Mouse (Mus musculus) embryonic facial prominence, embryonic 15.5 days (tissue): ENCODE measurements around the gene Tiprl. TPM values are rescaled to one million over a fixed set of nuclear protein-coding genes. Genes with fewer than 3 reads are reported as not detected.

Experiments used
- ATAC-seq: fragments of 200-750 bp; cut with Nextera tagmentation; 2 replicates; pipeline ENCODE4 v1.8.0; 2017; ENCODE audit warnings: low read depth, moderate TSS enrichment; ENCODE audit not compliant: insufficient number of reproducible peaks, low FRiP score, low TSS enrichment
- H3K27ac ChIP-seq: fragments of 300-500 bp; sonication (generic); replicated peaks from 2 replicates; pipeline ENCODE4 v1.5.1; 2015; ENCODE audit warnings: mild to moderate bottlenecking, inconsistent platforms
- H3K27me3 ChIP-seq: fragments of 300-500 bp; sonication (generic); 2 replicates; pipeline ENCODE4 v1.6.1; 2015; ENCODE audit warnings: inconsistent platforms
- H3K36me3 ChIP-seq: fragments of 300-500 bp; sonication (generic); 2 replicates; pipeline ENCODE4 v1.6.1; 2015; ENCODE audit warnings: mild to moderate bottlenecking, inconsistent platforms
- H3K4me1 ChIP-seq: fragments of 300-500 bp; sonication (generic); 2 replicates; pipeline ENCODE4 v1.6.1; 2015; ENCODE audit warnings: inconsistent platforms
- H3K4me2 ChIP-seq: fragments of 300-500 bp; sonication (generic); replicated peaks from 2 replicates; pipeline ENCODE4 v1.6.1; 2015; ENCODE audit warnings: mild to moderate bottlenecking, inconsistent platforms
- H3K4me3 ChIP-seq: fragments of 300-500 bp; sonication (generic); replicated peaks from 2 replicates; pipeline ENCODE4 v1.5.1; 2015; ENCODE audit warnings: mild to moderate bottlenecking, inconsistent platforms
- H3K9ac ChIP-seq: fragments of 300-500 bp; sonication (generic); 2 replicates; pipeline ENCODE4 v1.6.1; 2015; ENCODE audit warnings: inconsistent platforms
- H3K9me3 ChIP-seq: fragments of 300-500 bp; sonication (generic); replicated peaks from 2 replicates; pipeline ENCODE4 v1.6.1; 2016; ENCODE audit warnings: inconsistent platforms
- WGBS: fragments of 180-500 bp; shearing (Covaris S2); methylation state at CpG from one replicate; pipeline ENCODE4 v1.1.7; 2015; 5-methylcytosine and 5-hydroxymethylcytosine counted together
- polyA plus RNA-seq: library from polyadenylated mRNA; unstranded; fragments of >200 nt; fragmentation: Nextera tagmentation; extraction: Ambion mirVana; gene quantifications from 2 replicates; pipeline ENCODE4 v1.2.1, GENCODE M21; 2015

Tiprl gene
- polyA plus RNA-seq, 1 experiment from 2014 or later, result 87.6 TPM

DNA sequence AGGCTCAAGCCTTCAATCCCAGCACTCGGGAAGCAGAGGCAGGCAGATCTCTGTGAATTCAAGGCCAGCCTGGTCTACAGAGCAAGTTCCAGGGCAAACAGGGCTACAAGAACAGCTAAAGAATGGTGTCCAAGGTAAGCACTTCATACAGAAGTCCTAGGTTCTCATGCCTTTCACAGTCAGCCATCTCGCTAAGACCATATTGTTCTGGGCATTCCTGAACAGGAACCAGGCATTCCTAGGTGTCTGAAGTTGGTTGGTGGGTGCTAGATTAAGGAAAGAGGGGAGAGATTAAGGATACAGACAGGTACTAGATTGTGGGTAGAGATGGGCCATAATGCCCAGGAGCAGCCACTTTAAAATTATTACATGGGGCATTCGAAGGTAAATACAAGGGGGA is 11.0 kb upstream of the Tiprl start:
- Histone ChIP-seq H3K27ac (no peak overlapping the region), H3K27me3 (no peaks in the 10 kb centered on the region), H3K9ac (no peak overlapping the region), H3K4me1 (0 out of 2 replicates have a peak, but pooled peaks cover 4% of the 10 kb centered on the region), H3K4me3 (no peak overlapping the region), H3K36me3 (no peaks in the 10 kb centered on the region), H3K4me2 (no peak overlapping the region), H3K9me3 (no peaks in the 10 kb centered on the region)
- no peak for ATAC-seq
- 87% methylated on average over 3 of the region's 3 CpGs for WGBS

DNA sequence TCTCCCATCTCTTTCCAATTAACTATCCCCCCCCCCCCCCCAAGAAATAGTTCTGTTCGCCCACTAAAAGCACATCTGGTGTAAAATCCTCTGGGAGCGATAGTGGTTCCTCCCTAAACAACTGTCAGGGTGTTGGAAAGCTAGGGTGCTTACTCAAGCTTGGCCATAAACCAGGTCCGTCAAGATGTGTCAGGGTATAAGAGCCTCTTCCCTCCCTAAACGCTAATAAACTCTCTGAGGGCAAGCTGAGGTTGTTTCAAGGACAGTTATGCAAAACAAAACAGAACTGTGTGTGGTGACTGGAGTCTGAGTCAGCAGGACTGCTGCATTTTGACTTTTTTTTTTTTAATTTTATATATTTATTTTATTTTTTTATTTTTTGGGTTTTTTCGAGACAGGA is 10.3 kb upstream of the Tiprl start:
- no peak for ATAC-seq
- 65% methylated on average over 5 of the region's 5 CpGs for WGBS

DNA sequence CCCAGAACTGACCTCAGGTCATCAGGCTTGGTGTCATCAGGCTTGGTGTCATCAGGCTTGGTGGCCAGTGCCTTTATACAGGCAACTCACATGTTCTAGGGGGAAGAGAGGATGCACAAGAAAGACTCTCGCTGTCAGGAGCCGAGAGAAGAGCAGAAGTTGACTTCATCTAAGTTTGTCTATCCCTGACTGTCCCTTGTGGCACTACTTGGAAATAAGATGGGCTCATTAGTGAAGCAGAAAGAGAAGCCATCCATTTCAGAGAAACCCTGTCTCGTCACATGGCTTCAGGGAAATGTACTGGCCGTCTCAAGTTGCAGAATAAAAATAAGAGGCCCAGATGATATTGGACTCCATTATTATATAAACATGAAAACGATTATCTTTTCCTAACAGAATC is 9.8 kb upstream of the Tiprl start:
- H3K9ac ChIP-seq, result no peak overlapping the region
- no peak overlapping the region for H3K4me2 ChIP-seq
- H3K36me3 ChIP-seq, result no peaks in the 10 kb centered on the region
- no peaks in the 10 kb centered on the region for H3K9me3 ChIP-seq
- H3K4me3 ChIP-seq, result no peak overlapping the region
- no peaks in the 10 kb centered on the region for H3K4me1 ChIP-seq
- no peak overlapping the region for H3K27ac ChIP-seq
- WGBS, result 60% methylated on average over 5 of the region's 5 CpGs
- H3K27me3 ChIP-seq, result no peaks in the 10 kb centered on the region
- no peak for ATAC-seq

More for the DNA sequence above, 10.3 kb upstream of the Tiprl start:
- H3K9ac ChIP-seq, result no peak overlapping the region
- no peaks in the 10 kb centered on the region for H3K9me3 ChIP-seq
- no peaks in the 10 kb centered on the region for H3K27me3 ChIP-seq
- no peak overlapping the region for H3K4me3 ChIP-seq
- H3K4me2 ChIP-seq, result no peak overlapping the region
- H3K36me3 ChIP-seq, result no peaks in the 10 kb centered on the region
- H3K27ac ChIP-seq, result no peak overlapping the region
- H3K4me1 ChIP-seq, result no peaks in the 10 kb centered on the region

DNA sequence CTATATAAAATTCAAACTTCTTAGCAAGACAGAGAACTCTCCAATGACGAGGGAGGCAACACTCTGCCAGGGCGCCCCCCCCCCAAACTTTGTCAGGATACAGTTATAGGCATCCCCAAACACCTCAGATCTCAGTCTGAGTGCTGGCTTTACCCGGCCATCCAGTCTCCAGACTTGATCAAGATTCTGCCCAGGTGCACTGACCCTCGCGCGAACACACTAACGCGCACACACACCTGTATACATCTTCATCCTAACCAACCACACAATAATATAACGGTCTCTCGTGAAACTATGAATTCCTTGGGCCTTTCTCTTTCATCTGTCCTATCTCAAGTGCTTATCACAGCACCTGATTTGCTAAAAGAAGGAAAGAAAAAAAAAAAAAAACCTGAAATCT is 950 bp downstream of the Tiprl start:
- Histone ChIP-seq H3K4me3 (peak overlapping the region; percentile 71), H3K27ac (no peak overlapping the region), H3K4me2 (peak overlapping the region; percentile 76), H3K4me1 (peaks cover 12% of the 10 kb centered on the region), H3K36me3 (no peaks in the 10 kb centered on the region), H3K27me3 (no peaks in the 10 kb centered on the region), H3K9ac (peak overlapping the region; percentile 46), H3K9me3 (no peaks in the 10 kb centered on the region)
- no peak for ATAC-seq
- 9% methylated on average over 10 of the region's 10 CpGs for WGBS

DNA sequence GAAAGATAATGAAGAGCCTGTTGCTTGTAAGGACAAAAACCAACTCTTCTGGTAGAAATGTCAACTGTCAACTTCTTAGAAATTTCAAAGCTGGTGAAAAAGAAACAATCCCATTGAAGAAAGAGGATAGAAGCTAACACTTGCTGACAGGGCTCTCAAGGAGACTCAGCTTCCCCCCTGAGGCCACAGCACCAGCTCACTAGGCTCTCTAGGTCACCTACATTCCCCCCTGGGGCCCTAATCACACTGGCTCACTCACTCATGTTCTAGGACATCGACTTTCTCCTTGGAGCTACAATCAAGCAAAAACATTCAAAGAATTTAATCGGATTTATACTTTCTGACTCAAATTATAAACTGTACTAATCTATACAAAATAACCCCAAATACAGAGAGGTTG is 3.0 kb downstream of the Tiprl start:
- H3K4me3 ChIP-seq, result no peak overlapping the region
- peaks cover 12% of the 10 kb centered on the region for H3K4me1 ChIP-seq
- ATAC-seq, result no peak
- H3K36me3 ChIP-seq, result no peaks in the 10 kb centered on the region
- H3K27me3 ChIP-seq, result no peaks in the 10 kb centered on the region
- no peak overlapping the region for H3K9ac ChIP-seq
- no peaks in the 10 kb centered on the region for H3K9me3 ChIP-seq
- WGBS, result 64% methylated on average over 2 of the region's 2 CpGs
- no peak overlapping the region for H3K4me2 ChIP-seq
- no peak overlapping the region for H3K27ac ChIP-seq

DNA sequence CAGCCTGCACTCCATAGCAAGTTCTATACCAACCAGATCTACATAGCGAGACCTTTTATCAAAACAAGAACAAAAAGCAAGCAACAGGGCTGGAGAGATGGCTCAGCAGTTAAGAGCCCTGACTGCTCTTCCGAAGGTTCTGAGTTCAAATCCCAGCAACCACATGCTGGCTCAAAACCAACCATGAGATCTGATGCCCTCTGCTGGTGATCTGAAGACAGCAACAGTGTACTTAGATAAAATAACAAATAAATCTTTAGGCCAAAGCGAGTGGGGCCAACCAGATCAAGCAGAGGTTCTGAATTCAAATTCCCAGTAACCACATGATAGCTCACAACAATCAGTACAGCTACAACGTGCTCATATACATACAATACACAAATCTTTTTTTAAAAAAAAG is 6.1 kb downstream of the Tiprl start:
- H3K4me1 ChIP-seq, result peaks cover 3% of the 10 kb centered on the region
- peaks cover 5% of the 10 kb centered on the region; the same call in 1 of the 2 replicates for H3K36me3 ChIP-seq
- H3K27ac ChIP-seq, result no peak overlapping the region
- H3K9ac ChIP-seq, result no peak overlapping the region
- no peak for ATAC-seq
- H3K27me3 ChIP-seq, result no peaks in the 10 kb centered on the region
- no peak overlapping the region for H3K4me2 ChIP-seq
- WGBS, result 96% methylated on average over 4 of the region's 4 CpGs
- H3K4me3 ChIP-seq, result no peak overlapping the region
- H3K9me3 ChIP-seq, result no peaks in the 10 kb centered on the region

DNA sequence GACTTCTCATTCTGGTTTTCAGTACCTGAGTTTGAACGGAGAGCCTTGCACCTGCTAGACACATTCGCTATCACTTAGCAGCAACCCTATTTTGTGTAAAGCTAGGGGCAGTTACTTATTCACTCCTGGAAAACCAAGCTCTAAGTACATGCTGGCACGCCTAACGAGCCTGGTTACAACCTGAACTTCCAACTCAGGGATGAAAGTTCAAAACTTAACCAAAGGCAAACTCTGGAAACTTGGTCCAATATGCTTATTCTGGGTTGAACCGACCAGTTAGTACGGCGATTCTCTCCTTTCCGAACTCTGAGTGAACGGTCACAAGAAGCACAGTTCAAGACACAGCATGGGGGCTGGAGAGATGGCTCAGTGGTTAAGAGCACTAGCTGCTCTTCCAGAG is 7.2 kb downstream of the Tiprl start:
- H3K4me3 ChIP-seq, result no peak overlapping the region
- H3K4me1 ChIP-seq, result no peaks in the 10 kb centered on the region
- no peak for ATAC-seq
- H3K36me3 ChIP-seq, result peaks cover 11% of the 10 kb centered on the region
- no peak overlapping the region for H3K4me2 ChIP-seq
- no peak overlapping the region for H3K9ac ChIP-seq
- no peaks in the 10 kb centered on the region for H3K9me3 ChIP-seq
- H3K27me3 ChIP-seq, result no peaks in the 10 kb centered on the region
- 93% methylated on average over 9 of the region's 9 CpGs for WGBS
- H3K27ac ChIP-seq, result no peak overlapping the region

DNA sequence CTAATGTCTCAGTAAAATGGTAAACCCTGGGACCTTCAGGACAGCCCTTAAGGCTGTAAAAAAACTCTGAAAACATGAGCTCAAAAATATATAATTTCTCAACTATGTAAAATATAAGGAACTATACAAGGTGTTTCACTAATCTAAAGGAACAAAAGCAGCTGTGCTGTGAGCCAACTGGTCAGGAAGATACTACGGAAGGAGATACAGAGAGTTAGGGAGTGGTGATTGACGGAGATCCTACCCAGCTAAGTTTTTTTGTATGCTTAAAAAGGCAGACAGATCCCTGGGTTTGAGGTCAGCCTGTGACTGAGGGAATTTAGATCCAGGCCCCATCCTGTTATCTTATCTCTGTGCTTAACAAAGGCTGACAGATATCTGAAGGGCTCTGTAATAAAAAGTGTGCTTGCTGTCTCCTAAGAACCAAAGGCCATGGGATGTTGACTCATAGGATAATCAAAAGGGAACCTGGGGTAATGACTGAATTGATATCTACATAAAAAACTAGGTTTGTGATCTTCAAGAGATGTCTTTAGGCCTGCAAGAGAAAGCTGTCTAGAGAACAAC is 19.7 kb downstream of the Tiprl start:
- no peak overlapping the region for H3K9ac ChIP-seq
- H3K9me3 ChIP-seq, result no peaks in the 10 kb centered on the region
- no peak overlapping the region for H3K4me3 ChIP-seq
- H3K27ac ChIP-seq, result no peak overlapping the region
- peaks cover 69% of the 10 kb centered on the region for H3K36me3 ChIP-seq
- 90% methylated on average over 2 of the region's 2 CpGs for WGBS
- H3K27me3 ChIP-seq, result no peaks in the 10 kb centered on the region
- no peak overlapping the region for H3K4me2 ChIP-seq
- no peak for ATAC-seq
- no peaks in the 10 kb centered on the region for H3K4me1 ChIP-seq

DNA sequence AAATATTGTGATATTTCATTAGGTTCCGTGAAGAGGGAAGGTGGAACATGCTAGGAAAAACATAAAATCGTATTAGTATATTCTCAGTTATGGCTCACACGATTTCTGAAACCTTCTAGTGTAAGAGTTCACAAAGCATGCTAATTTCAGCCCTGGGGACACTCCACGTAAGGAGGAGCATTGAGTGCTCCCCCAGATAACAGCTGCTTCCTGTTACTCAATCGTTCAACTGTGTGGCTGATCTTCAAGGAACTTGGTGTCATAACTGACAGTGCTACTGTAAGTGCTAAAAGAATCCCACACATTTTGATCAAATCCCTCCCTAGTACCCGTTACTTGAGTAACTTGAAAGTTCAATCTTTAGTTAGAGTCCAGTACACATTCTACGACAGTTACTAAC is 21.0 kb downstream of the Tiprl start:
- H3K4me1 ChIP-seq, result no peaks in the 10 kb centered on the region
- H3K9ac ChIP-seq, result no peak overlapping the region
- WGBS, result 70% methylated on average over 7 of the region's 7 CpGs
- no peak overlapping the region for H3K4me3 ChIP-seq
- H3K36me3 ChIP-seq, result peaks cover 58% of the 10 kb centered on the region
- no peaks in the 10 kb centered on the region for H3K27me3 ChIP-seq
- H3K27ac ChIP-seq, result no peak overlapping the region
- no peak for ATAC-seq
- H3K9me3 ChIP-seq, result no peaks in the 10 kb centered on the region
- no peak overlapping the region for H3K4me2 ChIP-seq

DNA sequence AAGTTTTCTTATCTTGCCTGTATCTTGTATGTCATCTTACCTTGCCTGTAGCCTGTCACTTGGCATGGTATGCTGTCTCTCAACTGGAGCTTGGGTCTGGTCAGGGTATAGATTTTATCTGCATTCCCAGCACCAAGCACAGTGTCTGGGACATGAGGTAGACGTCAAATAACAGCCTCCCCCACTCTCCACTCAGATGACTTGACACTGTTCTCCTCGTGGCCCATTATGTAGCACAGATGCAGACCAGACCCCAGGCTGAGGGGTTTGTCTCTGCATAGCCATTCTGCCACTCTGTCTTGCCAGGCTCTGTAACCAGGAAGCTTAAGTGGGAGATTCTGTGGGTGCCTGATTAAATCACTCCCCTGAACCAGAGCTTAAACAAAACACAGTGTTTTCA is 31.2 kb downstream of the Tiprl start:
- H3K4me3 ChIP-seq, result no peak overlapping the region
- H3K27ac ChIP-seq, result no peak overlapping the region
- ATAC-seq, result no peak
- 21% methylated on average over 2 of the region's 2 CpGs for WGBS
- no peaks in the 10 kb centered on the region for H3K9me3 ChIP-seq
- H3K4me1 ChIP-seq, result no peaks in the 10 kb centered on the region
- H3K4me2 ChIP-seq, result no peak overlapping the region
- no peaks in the 10 kb centered on the region for H3K27me3 ChIP-seq
- no peaks in the 10 kb centered on the region for H3K36me3 ChIP-seq
- no peak overlapping the region for H3K9ac ChIP-seq

DNA sequence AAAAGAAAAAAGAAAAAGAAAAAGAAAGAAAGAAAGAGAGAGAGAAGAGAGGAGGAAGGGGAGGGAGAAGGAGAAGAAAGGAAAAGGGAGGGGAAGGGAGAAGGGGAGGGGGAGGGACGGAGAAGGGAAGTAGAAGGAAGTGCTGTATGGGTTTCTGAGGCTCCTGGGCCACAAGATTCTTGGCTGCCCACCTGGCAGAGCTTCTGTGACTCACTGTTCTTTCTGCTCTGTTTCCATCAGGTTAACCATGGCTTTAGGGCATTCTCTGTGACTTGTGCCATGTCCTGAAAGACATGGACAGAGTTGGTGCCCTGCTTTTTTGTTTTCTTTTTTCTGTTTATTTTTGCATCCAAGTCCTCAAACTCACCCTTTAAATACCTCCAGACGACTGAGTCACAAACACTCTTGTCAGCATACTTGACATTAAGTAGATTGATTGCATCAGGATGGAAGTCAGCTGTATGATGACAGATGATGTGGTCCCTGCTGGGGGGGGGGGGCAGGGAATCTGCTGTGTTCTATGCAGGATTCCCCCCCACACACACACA is 33.2 kb downstream of the Tiprl start:
- Histone ChIP-seq H3K9me3 (no peaks in the 10 kb centered on the region), H3K36me3 (no peaks in the 10 kb centered on the region), H3K4me3 (no peak overlapping the region), H3K4me1 (no peaks in the 10 kb centered on the region), H3K27me3 (no peaks in the 10 kb centered on the region), H3K4me2 (no peak overlapping the region), H3K9ac (no peak overlapping the region), H3K27ac (no peak overlapping the region)
- ATAC-seq, result no peak
- WGBS, result 33% methylated on average over 2 of the region's 2 CpGs

DNA sequence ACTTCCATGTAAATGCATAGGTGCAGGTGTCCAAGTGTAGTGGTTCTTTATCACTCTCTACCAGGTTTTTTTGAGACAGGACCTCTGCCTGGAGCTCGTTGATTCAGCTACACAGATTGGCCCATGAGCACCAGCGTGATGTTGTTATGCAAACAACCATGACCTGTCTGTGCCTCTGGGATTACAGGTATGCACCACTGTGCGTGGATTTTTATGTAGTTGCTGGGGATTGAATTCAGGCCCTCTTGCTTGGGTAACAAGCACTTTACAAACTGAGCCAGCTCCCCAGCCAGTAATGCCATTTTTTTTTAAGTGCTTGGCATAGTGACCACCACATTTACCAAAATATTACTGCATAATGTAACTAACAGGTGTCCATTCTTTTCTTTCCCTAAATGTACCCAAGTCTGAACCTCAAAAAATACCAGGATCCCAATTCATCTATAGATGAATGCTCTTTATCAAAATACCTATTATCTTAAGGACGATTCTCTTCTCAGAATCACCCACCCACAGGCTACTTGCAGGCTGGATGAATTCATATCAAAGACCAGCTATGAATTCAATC is 35.3 kb downstream of the Tiprl start:
- Histone ChIP-seq H3K4me2 (no peak overlapping the region), H3K9ac (no peak overlapping the region), H3K9me3 (no peaks in the 10 kb centered on the region), H3K4me3 (no peak overlapping the region), H3K27ac (no peak overlapping the region), H3K36me3 (no peaks in the 10 kb centered on the region), H3K27me3 (no peaks in the 10 kb centered on the region), H3K4me1 (no peaks in the 10 kb centered on the region)
- 68% methylated on average over 4 of the region's 4 CpGs for WGBS
- no peak for ATAC-seq
